Mouse (Mus musculus): ENCODE results near the gene Ngdn. TPM values are rescaled to one million over a fixed set of nuclear protein-coding genes. Genes with fewer than 3 reads are reported as not detected.

Ngdn gene
- total and polyA plus RNA-seq, 3 experiments, result 75.4 to 111 (median 77.9) TPM

GRCm38 (mm10) chr14:55054191-55054749 is 39.0 kb downstream of the Ngdn start:
- no peak for DNase-seq (ENCODE audit: extremely low read depth)
- Histone ChIP-seq H3K9me3 (replicated peaks; ENCODE audit: low read length) (no peaks in the 10 kb centered on the region), H3K4me1 (ENCODE audit: control insufficient read depth in 1 of 2, insufficient read depth in 2 of 2) (peaks cover 0 to 4% of the 10 kb centered on the region in 2 experiments; a peak in 1 of 4 replicates), H3K4me3 (replicated peaks in 1 of 3; ENCODE audit: low read depth in 2 of 3, low read length in 2 of 3, poor library complexity in 1 of 3) (no peak overlapping the region), H3K27ac (ENCODE audit: insufficient read depth, low read depth) (no peak overlapping the region), H3K27me3 (replicated peaks) (peaks cover 40% of the 10 kb centered on the region), H3K4me2 (ENCODE audit: insufficient read depth, low read depth, poor library complexity, severe bottlenecking) (no peak overlapping the region), H3K9ac (ENCODE audit: insufficient read depth, low read depth) (no peak overlapping the region), H3K36me3 (replicated peaks in 1 of 2; ENCODE audit: control insufficient read depth in 1 of 2, insufficient read depth in 1 of 2, low read length in 1 of 2) (no peaks in the 10 kb centered on the region), H3K79me2 (replicated peaks; ENCODE audit: control insufficient read depth, extremely low read depth, insufficient read depth, poor library complexity, severe bottlenecking) (no peaks in the 10 kb centered on the region)
- no peak for TF ChIP-seq ZMIZ1 (IDR thresholded peaks at IDR 0.05; ENCODE audit: low read depth, low read length)
- TF ChIP-seq PAX5 (IDR thresholded peaks at IDR 0.05; ENCODE audit: low read length), result no peak
- no peak for TF ChIP-seq ZC3H11A (IDR thresholded peaks at IDR 0.05; ENCODE audit: low read depth, low read length)
- TF ChIP-seq GABPA (IDR thresholded peaks at IDR 0.05; ENCODE audit: insufficient replicate concordance, low read depth, low read length), result no peak
- TF ChIP-seq USF2 (conservative IDR thresholded peaks at IDR 0.05; ENCODE audit: low read depth, low read length), result no peak
- TF ChIP-seq ELF1 (IDR thresholded peaks at IDR 0.05; ENCODE audit: low read depth, low read length), result no peak
- TF ChIP-seq E2F4 (IDR thresholded peaks at IDR 0.05; ENCODE audit: insufficient replicate concordance, low read depth, low read length), result no peak
- no peak for TF ChIP-seq RCOR1 (conservative IDR thresholded peaks at IDR 0.05; ENCODE audit: low read depth, low read length)
- no peak for TF ChIP-seq POLR2A (IDR thresholded peaks at IDR 0.05; ENCODE audit: low read depth, low read length)
- TF ChIP-seq CHD1 (IDR thresholded peaks at IDR 0.05; ENCODE audit: low read depth, low read length), result no peak
- no peak for TF ChIP-seq JUND (conservative IDR thresholded peaks at IDR 0.05; ENCODE audit: low read depth, low read length)
- TF ChIP-seq IRF4 (IDR thresholded peaks at IDR 0.05; ENCODE audit: low read depth, low read length), result no peak
- no peak for TF ChIP-seq RAD21 (IDR thresholded peaks at IDR 0.05; ENCODE audit: low read depth, low read length)
- no peak for TF ChIP-seq MAX (IDR thresholded peaks at IDR 0.05; ENCODE audit: low read length)
- no peak for TF ChIP-seq UBTF (IDR thresholded peaks at IDR 0.05; ENCODE audit: low read depth, low read length)
- no peak for TF ChIP-seq KAT2A (IDR thresholded peaks at IDR 0.05; ENCODE audit: insufficient replicate concordance, low read length)
- no peak for TF ChIP-seq BHLHE40 (IDR thresholded peaks at IDR 0.05; ENCODE audit: low read depth, low read length)
- TF ChIP-seq ETS1 (conservative IDR thresholded peaks at IDR 0.05; ENCODE audit: low read depth, low read length), result no peak
- no peak for TF ChIP-seq MYC (IDR thresholded peaks at IDR 0.05; ENCODE audit: low read depth, low read length)
- in situ Hi-C loops (cut with MboI; ENCODE audit: low pct_ligation_motif_present, low pct_unique_long_range_greater_than_20kb, low sequenced_read_pairs), result no loop called here
- dilution Hi-C loops (cut with MboI; ENCODE audit: extremely low pct_ligation_motif_present, extremely low pct_unique_long_range_greater_than_20kb, low sequenced_read_pairs), result no loop called here

GRCm38 (mm10) chr14:55055167-55055834 is 40.0 kb downstream of the Ngdn start:
- Histone ChIP-seq H3K4me3 (replicated peaks in 1 of 3; ENCODE audit: low read depth in 2 of 3, low read length in 2 of 3, poor library complexity in 1 of 3) (no peak overlapping the region), H3K27ac (ENCODE audit: insufficient read depth, low read depth) (no peak overlapping the region), H3K79me2 (replicated peaks; ENCODE audit: control insufficient read depth, extremely low read depth, insufficient read depth, poor library complexity, severe bottlenecking) (no peaks in the 10 kb centered on the region), H3K9ac (ENCODE audit: insufficient read depth, low read depth) (no peak overlapping the region), H3K36me3 (replicated peaks in 1 of 2; ENCODE audit: control insufficient read depth in 1 of 2, insufficient read depth in 1 of 2, low read length in 1 of 2) (no peaks in the 10 kb centered on the region), H3K4me1 (ENCODE audit: control insufficient read depth in 1 of 2, insufficient read depth in 2 of 2) (peaks cover 0 to 4% of the 10 kb centered on the region in 2 experiments; a peak in 1 of 4 replicates), H3K27me3 (replicated peaks) (peaks cover 40% of the 10 kb centered on the region), H3K9me3 (replicated peaks; ENCODE audit: low read length) (no peaks in the 10 kb centered on the region), H3K4me2 (ENCODE audit: insufficient read depth, low read depth, poor library complexity, severe bottlenecking) (no peak overlapping the region)
- DNase-seq (ENCODE audit: extremely low read depth), result no peak
- dilution Hi-C loops (cut with MboI; ENCODE audit: extremely low pct_ligation_motif_present, extremely low pct_unique_long_range_greater_than_20kb, low sequenced_read_pairs), result no loop called here
- in situ Hi-C loops (cut with MboI; ENCODE audit: low pct_ligation_motif_present, low pct_unique_long_range_greater_than_20kb, low sequenced_read_pairs), result no loop called here
- TF ChIP-seq SMC3 (IDR thresholded peaks at IDR 0.05; ENCODE audit: low read depth, low read length) (no peak), ZC3H11A (IDR thresholded peaks at IDR 0.05; ENCODE audit: low read depth, low read length) (no peak), CTCF (conservative IDR thresholded peaks at IDR 0.05 in 1 of 2, IDR thresholded peaks at IDR 0.05 in 1 of 2; ENCODE audit: low read depth in 2 of 2, low read length in 2 of 2) (no peak), TCF12 (IDR thresholded peaks at IDR 0.05; ENCODE audit: low read depth, low read length) (no peak), MYC (IDR thresholded peaks at IDR 0.05; ENCODE audit: low read depth, low read length) (no peak), EP300 (IDR thresholded peaks at IDR 0.05; ENCODE audit: low read length) (no peak), USF2 (conservative IDR thresholded peaks at IDR 0.05; ENCODE audit: low read depth, low read length) (no peak), HCFC1 (IDR thresholded peaks at IDR 0.05; ENCODE audit: low read depth, low read length) (no peak), ELF1 (IDR thresholded peaks at IDR 0.05; ENCODE audit: low read depth, low read length) (no peak), E2F4 (IDR thresholded peaks at IDR 0.05; ENCODE audit: insufficient replicate concordance, low read depth, low read length) (no peak), TBP (conservative IDR thresholded peaks at IDR 0.05; ENCODE audit: low read depth, low read length) (no peak)

All from CH12.LX (cell line).